Mouse (Mus musculus) right cerebral cortex, postnatal 4 days (tissue): ENCODE data around the gene Gm20388.

ENCODE experiments used
- DNase-seq: peaks from one replicate; pipeline ENCODE4 v3.0.0-alpha.2; 2022

The Gm20388 gene

GRCm38 (mm10) chr8:121708406-121708805 lies 1797.8 kb downstream of the Gm20388 start:
- DNase-seq, result no peak

GRCm38 (mm10) chr8:121717502-121717901 lies 1806.9 kb downstream of the Gm20388 start:
- no peak for DNase-seq

GRCm38 (mm10) chr8:121717982-121718425 lies 1807.4 kb downstream of the Gm20388 start:
- DNase-seq, result peak; percentile 97

GRCm38 (mm10) chr8:121718925-121719324 lies 1808.3 kb downstream of the Gm20388 start:
- DNase-seq, result no peak

- no peak for DNase-seq
Measured at GRCm38 (mm10) chr8:121721072-121721471, 1810.4 kb downstream of the Gm20388 start.

GRCm38 (mm10) chr8:121723846-121724245 lies 1813.2 kb downstream of the Gm20388 start:
- DNase-seq, result no peak

GRCm38 (mm10) chr8:121727164-121727563 lies 1816.5 kb downstream of the Gm20388 start:
- no peak for DNase-seq

- DNase-seq, result no peak
Measured at GRCm38 (mm10) chr8:121729323-121729722, 1818.7 kb downstream of the Gm20388 start, which contains the start of gene Jph3. Gene Jph3, plus strand, starts transcription at chr8:121729623.

GRCm38 (mm10) chr8:121729754-121730153 lies 1819.1 kb downstream of the Gm20388 start:
- DNase-seq, result peak; percentile 53

- DNase-seq, result peak; percentile 71
Measured at GRCm38 (mm10) chr8:121730170-121730569, 1819.5 kb downstream of the Gm20388 start.

GRCm38 (mm10) chr8:121730646-121731045 lies 1820.0 kb downstream of the Gm20388 start:
- no peak for DNase-seq

GRCm38 (mm10) chr8:121731060-121731459 lies 1820.4 kb downstream of the Gm20388 start:
- DNase-seq, result no peak

GRCm38 (mm10) chr8:121731471-121732333 lies 1821.1 kb downstream of the Gm20388 start:
- DNase-seq, result peak; percentile 55

- no peak for DNase-seq
Measured at GRCm38 (mm10) chr8:121732334-121732665, 1821.7 kb downstream of the Gm20388 start.

- no peak for DNase-seq
Measured at GRCm38 (mm10) chr8:121734262-121734661, 1823.6 kb downstream of the Gm20388 start.

- DNase-seq, result no peak
Measured at GRCm38 (mm10) chr8:121736236-121736635, 1825.6 kb downstream of the Gm20388 start.

GRCm38 (mm10) chr8:121740721-121741120 lies 1830.1 kb downstream of the Gm20388 start:
- DNase-seq, result no peak

GRCm38 (mm10) chr8:121749501-121749900 lies 1838.9 kb downstream of the Gm20388 start:
- no peak for DNase-seq

GRCm38 (mm10) chr8:121750512-121750911 lies 1839.9 kb downstream of the Gm20388 start:
- no peak for DNase-seq

GRCm38 (mm10) chr8:121751407-121751806 lies 1840.8 kb downstream of the Gm20388 start:
- peak; percentile 90 for DNase-seq

- DNase-seq, result no peak
Measured at GRCm38 (mm10) chr8:121758470-121758869, 1847.8 kb downstream of the Gm20388 start.

- DNase-seq, result no peak
Measured at GRCm38 (mm10) chr8:121760484-121760883, 1849.8 kb downstream of the Gm20388 start.

- no peak for DNase-seq
Measured at GRCm38 (mm10) chr8:121761480-121761879, 1850.8 kb downstream of the Gm20388 start.

- no peak for DNase-seq
Measured at GRCm38 (mm10) chr8:121762999-121763699, 1852.5 kb downstream of the Gm20388 start.
